Mouse (Mus musculus) lung, postnatal 0 days (tissue): Measurements from ENCODE around the gene Rb1.

ENCODE experiments used
- CTCF ChIP-seq: IDR thresholded peaks from 2 replicates; pipeline ENCODE4 v1.5.1; 2016; ENCODE audit warnings: antibody characterized with exemption, mild to moderate bottlenecking
- EP300 ChIP-seq: IDR thresholded peaks from 2 replicates; pipeline ENCODE4 v1.6.1; 2016; ENCODE audit warnings: antibody characterized with exemption, mild to moderate bottlenecking, control low read depth

DNA sequence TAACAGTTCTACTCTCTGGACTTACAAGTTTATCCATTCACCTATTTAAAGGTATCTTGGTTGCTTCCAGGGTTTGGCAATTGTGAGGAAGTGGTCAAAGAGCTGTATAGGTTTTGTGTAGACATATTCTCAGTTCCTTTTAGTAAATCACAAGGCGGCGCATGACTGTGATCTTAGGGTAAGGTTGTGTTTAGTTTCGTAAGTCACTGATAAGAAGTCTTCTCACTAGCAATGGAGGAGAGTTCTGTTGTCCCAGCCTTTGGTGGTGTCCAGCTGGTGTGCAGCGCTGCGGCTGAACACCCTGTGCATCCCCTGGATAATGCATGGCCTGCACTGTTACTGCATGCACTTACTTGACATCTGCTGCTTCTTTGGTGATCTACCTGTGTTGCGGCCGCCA, 138.7 kb downstream of the Rb1 start:
- no peak for TF ChIP-seq CTCF
- TF ChIP-seq EP300, result no peak
